Mouse (Mus musculus) heart, postnatal 10 days (tissue): Measurements from ENCODE around the gene H60c. TPM values are rescaled to one million over a fixed set of nuclear protein-coding genes. Genes with fewer than 3 reads are reported as not detected.
"Not testable (repeated sequence)": the region's sequence is repeated elsewhere in the genome, so short reads cannot be mapped to it uniquely, and the experiment has no call there.

ENCODE experiments used
- DNase-seq, 2 experiments: peaks; one replicate each; pipeline ENCODE4 v3.0.0; 2021
- intact Hi-C: fragments of 180-260 bp; cut with DNase I; formaldehyde crosslinking; loops from one replicate; pipeline ENCODE4 v1.15.1; 2025
- total RNA-seq, 2 experiments: library from RNA; stranded (reverse); gene quantifications; 2 replicates each; pipeline ENCODE4 v1.2.3; 2021

H60c gene
- not detected for total RNA-seq

DNA sequence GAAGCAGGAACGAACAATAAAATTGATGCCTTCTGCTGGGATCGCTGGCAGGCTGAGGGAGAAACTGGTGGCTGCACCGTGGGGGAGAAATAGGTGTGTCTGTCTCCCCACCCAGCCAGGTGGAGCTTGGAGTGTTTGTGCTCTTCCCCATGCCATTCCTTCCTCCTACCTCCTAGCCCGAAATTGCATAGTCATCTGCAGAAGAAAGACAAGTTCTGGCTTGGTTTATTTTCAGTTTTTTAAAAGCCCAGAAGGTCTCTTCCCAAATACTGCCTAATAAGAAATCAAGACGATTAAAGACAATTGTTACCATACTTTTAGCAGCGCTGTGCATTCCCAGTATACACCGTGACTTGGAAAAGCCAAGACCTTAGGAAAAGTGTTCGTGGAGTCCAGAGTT is at the start of gene H60c:
Gene H60c (minus strand): TSS at position 101 of the 400 bp plus-strand sequence.
- intact Hi-C loops = no loop called here
- no peak for DNase-seq

DNA sequence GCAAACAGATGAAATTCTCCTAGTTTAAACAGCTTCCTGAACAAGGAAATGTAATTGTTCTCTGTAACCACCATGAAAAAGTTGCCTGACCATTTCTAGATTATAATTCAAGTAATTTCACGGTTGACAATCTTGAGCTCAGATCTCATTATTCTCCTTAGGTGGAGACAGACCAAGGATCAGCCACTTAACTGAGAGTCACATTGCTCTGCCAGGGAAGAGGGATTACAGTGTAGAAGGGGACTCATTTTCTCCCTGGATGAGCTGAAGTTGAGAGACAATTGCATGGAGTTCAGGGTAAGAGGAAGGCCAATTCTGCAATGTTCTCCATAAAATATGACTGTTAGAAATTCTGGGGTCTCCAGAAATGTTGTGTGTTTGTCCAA is 41.2 kb upstream of the H60c start:
- intact Hi-C loops = no loop called here
- DNase-seq = no peak

DNA sequence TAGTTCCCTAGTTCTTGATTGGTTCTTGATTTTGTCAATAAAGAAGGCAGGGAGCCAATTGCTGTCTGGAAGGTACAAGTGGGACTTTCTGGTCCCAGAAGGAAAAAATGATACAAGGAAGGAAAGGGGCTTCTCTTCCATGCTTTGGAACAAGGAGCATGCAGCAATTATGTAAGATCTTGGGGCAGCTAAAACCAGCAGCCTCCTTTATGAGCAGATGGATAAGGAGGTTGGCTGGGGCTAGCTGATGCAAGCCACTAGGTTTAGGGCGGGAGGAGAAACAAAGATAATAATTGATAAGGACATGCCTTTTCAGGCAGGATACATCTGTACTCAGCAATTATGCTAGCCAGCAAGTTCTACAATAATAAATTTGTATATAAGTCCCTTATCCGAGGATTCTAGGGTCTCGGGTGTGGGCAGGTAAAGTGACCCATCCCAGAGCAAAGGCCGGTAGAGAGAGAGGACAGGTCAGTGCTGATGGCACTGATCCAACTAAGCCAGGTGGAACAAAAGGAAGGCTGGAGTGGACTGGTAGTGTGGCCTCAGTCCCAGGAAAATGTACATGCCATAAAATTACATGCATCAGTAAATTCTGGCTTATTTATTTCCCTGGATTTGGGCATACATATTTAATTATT is 40.7 kb upstream of the H60c start:
- no peak for DNase-seq
- intact Hi-C loops = no loop called here

DNA sequence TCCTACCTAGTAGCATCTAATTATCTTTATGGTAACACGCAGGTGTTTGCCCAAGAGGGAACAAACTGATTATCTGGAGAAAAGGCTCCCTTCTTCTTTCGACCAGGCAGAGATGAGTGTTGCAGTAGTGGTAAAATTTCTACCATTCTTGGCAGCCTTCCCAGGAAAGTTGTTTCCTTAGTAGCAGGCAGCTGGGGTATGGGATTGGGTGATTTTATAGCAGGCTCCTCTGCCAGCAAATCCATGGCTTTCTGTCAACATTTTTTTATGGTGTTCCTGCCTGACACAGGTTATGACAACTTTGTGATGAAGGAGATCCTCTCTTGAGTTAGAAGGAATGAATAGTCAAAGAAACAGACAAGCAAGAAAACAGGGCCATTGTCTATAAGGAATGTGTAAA is 40.2 kb upstream of the H60c start:
- intact Hi-C loops = no loop called here
- peak; percentile 31 to 59 for DNase-seq

DNA sequence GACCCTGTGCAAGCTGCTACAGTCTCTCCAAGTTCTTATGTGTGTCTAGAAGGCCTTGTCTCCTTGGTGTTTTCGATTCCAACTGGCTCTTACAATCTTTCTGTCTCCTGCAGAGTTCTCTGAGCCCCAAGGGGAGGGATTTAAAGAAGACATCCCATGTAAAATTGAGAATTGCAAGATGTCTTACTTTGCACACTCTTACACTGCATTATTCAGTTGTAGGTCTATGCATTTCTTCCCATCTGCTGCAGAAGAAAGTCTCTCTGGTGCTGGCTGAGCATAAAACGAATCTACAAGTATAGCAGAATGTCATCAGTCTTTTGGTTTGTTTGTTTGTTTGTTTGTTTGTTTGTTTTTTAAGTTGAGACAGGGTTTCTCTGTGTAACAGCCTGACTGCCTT is 26.4 kb upstream of the H60c start:
- intact Hi-C loops = no loop called here
- DNase-seq = no peak

DNA sequence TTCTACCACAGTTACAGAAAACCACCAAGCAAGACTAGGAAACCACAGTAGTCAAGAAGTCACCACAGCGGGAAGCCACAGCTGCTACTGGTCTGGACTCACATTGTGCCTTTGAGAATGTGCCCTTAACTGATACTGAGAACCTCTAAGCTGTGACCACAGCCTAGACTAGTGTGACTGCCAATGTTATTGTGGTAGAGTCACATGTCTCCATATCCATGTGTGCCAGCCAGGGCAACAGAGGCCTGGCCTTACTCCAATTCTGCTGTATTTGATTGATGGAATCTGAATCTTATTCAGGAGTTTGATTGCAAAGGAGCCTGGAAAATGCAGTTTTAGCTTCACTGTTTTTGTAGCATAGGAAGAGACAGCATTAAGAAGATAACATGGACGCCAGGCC is 13.5 kb upstream of the H60c start:
- intact Hi-C loops = no loop called here
- DNase-seq = peak; percentile 7 to 9

DNA sequence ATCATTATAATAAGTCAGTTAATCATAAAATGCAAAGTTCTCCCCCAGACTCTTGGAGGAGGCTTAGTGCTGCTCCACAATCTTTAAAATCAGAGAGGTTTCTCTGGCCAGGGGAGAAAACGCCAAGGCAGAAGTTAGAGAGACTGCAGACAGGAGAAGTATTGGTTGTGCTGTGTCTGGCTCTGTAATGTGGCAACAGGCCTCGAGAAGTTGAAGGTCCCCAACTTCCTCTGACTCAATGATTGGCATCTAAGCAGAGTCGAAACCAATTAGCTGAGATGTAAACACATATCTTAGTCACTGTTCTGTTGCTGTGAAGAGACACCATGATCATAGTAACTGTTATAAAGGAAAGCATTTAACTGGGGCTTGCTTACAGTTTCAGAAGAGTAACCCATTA is 6.5 kb upstream of the H60c start:
- intact Hi-C loops = no loop called here
- DNase-seq = no peak

DNA sequence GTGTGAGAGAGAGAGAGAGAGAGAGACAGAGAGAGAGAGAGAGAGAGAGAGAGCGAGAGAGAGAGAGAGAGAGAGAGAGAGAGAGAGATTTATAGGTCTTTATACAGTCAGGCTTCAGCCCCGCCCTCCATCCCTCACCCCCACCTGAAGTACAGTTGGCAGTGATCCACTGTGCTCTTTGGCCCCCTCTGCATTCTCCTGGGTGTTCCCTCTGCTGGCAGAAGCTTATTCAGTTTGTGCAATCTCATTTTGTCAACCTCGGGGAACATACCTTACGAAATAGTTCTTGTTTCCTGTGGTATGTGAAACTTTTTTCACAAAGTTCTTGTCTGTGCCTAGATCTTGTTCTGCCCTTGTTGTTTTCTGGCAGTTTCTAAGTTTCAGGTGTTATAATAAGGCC is 3.5 kb upstream of the H60c start:
- no peak for DNase-seq
- intact Hi-C loops = no loop called here

DNA sequence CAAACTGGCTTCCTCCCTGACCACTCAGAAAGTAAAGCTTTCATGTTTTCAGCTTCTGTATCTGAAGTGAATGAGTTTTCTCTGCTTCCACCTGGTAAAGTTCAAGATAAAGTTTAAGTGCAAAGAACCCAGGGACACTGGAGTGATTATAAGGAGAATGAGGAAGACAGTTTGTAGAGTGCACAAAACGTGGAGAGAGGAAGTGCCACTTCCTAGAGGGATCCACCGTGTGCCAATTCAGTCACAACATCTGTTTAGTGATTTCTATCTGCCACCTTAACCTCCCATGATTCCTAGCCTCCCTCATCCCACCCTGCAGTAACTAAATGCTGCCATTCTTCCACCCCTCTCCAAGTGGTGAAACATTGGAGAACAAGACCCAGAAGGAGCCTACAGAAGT is 842 bp downstream of the H60c start:
- intact Hi-C loops = no loop called here
- no peak for DNase-seq

DNA sequence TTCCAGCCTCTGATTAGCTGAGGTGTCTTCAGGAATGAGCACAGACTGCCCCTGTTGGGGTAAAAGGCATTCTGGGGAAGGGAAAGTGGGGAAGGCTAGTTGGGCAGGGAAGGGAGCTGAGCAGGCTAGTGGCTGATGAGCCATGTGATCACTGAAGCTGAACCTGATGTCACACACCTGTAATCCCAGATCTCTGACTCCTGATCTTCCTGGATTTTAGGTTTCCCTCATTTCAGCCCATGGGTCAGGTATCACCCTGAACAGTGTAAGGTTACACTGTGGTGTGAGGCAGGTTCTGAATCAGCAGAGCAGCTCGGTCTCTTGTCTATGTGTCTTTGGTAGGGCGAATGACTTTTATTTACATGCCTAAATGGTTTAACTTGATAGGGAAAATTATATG is 4.8 kb downstream of the H60c start:
- DNase-seq = no peak
- intact Hi-C loops = no loop called here

DNA sequence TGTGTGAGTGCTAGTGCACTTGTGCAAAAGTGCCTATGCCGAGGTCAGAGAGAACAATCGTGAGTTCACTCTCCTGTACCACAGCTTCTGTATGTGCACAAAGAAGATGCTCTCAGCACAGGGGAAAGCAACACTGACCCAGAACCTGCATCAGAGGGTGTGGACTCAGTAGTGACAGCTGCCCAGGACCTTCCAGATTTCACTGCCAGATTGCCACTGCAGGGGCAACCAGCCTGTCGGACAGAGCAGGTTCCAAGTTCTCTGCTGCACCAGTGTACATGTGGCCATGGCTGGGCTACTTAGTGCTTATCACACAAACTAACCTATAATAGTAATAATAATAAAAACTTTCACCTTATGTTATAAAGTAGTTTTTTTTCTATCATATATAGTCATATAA is 10.2 kb downstream of the H60c start:
- no peak for DNase-seq
- intact Hi-C loops = no loop called here

DNA sequence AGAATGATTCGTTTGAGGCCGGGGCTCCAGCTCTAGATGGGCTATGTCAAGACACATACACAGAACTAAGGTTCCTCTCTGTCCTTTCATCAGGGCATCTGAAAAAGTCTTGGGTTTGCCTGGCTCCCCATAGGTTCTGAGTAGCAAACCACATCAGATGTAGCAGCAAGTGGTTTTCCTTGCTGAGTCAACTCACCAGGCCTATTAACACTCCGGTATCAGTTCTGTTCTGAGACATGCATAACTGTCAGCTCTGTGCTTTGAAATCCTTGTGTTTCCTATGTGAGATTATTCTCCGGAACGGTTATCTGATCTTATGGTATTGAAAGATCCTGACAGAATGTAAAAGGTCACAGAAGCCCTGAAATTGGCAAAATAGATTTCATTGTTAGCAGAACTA is 29.1 kb downstream of the H60c start:
- DNase-seq, intact Hi-C loops: not testable (repeated sequence)

DNA sequence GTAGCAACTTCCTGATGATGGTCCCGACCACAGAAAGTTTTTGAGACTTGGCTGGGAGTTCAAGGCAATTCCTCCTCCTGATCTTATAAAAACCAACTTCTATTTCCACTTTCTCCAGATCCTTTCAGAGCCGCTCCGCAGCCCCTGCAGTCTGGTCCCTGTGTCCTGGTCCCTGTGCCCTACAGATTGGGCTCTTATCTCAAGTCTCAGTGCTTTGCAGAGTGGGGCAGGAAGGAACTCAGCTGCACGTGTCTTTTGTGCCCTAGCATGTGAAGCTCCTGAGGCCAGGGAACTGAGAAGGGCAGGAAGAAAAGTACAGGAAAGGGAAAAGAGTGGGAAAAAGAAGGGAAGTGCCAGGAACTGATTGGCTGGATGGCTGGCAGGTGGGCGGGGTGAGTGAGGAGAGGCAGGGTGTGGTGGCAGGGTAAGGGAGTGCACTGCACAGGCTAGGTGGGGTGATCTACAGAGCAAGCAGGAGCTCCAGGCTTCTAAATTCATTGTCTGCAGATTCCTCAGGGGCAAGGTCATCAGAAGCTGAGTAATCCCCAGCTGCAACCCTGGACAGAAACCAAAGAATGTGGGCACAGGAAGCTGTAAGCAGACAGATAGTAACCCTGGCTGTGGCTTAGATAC is 30.8 kb downstream of the H60c start:
- intact Hi-C loops = no loop called here
- DNase-seq = peak; percentile 43 to 55

DNA sequence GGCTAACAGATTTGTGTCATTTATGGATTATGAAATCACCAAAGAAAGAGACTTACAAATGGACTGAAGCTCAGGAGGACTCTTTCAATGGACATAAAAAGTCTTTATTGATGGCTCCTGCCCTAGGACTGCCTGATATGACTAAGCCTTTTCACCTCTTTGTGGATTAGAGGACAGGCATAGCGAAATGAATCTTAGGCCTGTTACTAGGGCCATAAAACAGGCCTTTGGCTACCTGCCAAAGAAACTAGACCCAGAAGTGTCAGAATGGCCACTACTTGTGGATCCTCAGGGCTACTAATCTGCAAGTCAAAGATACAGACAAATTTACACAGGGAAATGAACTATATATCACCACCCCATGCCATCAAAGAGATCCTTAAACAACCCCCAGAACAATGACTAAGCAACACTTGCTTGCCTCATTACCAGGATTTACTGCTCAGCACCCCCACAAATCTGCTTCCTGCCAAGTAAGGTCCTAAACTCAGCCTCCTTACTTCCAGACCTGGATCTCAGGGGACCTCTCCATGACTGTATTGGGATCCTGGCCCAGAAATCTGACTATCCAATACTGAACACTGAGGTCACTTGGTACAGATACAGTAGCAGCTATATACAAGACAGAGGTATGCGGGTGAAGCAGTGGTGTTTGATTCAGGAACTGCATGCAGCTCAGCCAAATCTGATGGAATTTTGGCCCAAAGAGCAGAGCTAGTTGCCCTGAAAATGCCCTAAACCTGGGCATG is 39.0 kb downstream of the H60c start:
- intact Hi-C loops = no loop called here
- DNase-seq = peak; percentile 55 to 57

Other genes starting within 250 kb of the H60c start
- gene Ppp1r14c, start 98.3 kb upstream of the H60c start, total RNA-seq = 100 to 1,000 TPM; 252 to 325 TPM